Mouse (Mus musculus) liver, adult 2 months (tissue): ENCODE measurements at regions not wholly inside any gene's neighbourhood (a gene's known extent, or its start where the extent isn't known, plus 50 kb on each side); places are given as distances from the start of the nearest gene placed in this dataset.

ENCODE experiments used
- CTCF ChIP-seq: fragments of 200-500 bp; IDR thresholded peaks from 2 replicates; pipeline ENCODE4 v1.5.1; 2011; ENCODE audit warnings: low read depth, low read length, control low read depth
- POLR2A ChIP-seq: fragments of 200-500 bp; IDR thresholded peaks from 2 replicates; pipeline ENCODE4 v1.6.1; 2011; ENCODE audit warnings: low read length, control low read depth; ENCODE audit not compliant: insufficient read depth; ENCODE audit errors: extremely low read depth

GRCm38 (mm10) chr10:53443443-53443842 lies 63.7 kb upstream of the Cep85l start:
- TF ChIP-seq CTCF (no peak), POLR2A (no peak)
